Mouse (Mus musculus) C2C12 (cell line): ENCODE data around the gene Specc1l.

Experiments
- CTCF ChIP-seq: IDR thresholded peaks from one replicate; pipeline ENCODE4 v1.5.1; 2011; ENCODE audit not compliant: control insufficient read depth, insufficient read depth, insufficient read length
- MAX ChIP-seq: IDR thresholded peaks from one replicate; pipeline ENCODE4 v1.6.1; 2011; ENCODE audit warnings: mild to moderate bottlenecking, control low read depth
- USF1 ChIP-seq: IDR thresholded peaks from one replicate; pipeline ENCODE4 v1.6.1; 2011; ENCODE audit warnings: low read depth, mild to moderate bottlenecking, control low read depth, moderate library complexity

DNA sequence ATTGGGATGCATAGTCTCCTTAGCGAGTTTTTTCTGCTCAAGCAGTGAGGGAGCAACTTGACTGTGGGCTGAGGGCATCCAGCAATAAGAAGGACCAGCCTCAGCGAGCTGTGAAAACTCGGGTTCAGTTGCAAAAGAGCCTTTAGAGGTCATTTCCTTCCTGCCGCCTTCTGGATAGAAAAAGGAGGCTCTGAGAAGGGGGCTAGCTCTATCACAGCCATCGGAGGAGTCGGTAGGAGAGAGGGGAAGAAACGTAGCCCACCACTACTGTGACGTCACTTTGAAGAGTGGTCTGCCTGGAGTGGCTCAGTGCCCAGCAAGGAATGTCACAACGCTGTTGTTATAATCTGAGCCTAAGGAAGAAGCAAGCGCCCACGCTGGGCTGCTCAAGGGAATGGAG lies 115.2 kb downstream of the Specc1l start:
- TF ChIP-seq USF1 (no peak), CTCF (no peak), MAX (no peak)
